Mouse (Mus musculus): ENCODE measurements around the gene Uimc1. TPM values are rescaled to one million over a fixed set of nuclear protein-coding genes. Genes with fewer than 3 reads are reported as not detected.

Uimc1 gene
- total and polyA plus RNA-seq, 3 experiments, result 32.5 to 143 TPM; not detected in 1

GRCm38 (mm10) chr13:55014451-55014850 is 85.6 kb downstream of the Uimc1 start (continued):
- TF ChIP-seq BHLHE40 (IDR thresholded peaks at IDR 0.05; ENCODE audit: borderline replicate concordance, low read depth, low read length), result no peak

- Histone ChIP-seq H3K4me1 (ENCODE audit: control insufficient read depth in 1 of 2, insufficient read depth in 2 of 2, low read length in 2 of 2) (no peaks in the 10 kb centered on the region), H3K36me3 (ENCODE audit: control insufficient read depth in 1 of 2, insufficient read depth in 2 of 2, low read length in 2 of 2) (no peaks in the 10 kb centered on the region), H3K9me3 (replicated peaks; ENCODE audit: insufficient read depth, low read length) (no peaks in the 10 kb centered on the region), H3K9ac (ENCODE audit: control insufficient read depth, low read depth, low read length, poor library complexity, severe bottlenecking) (no peak overlapping the region), H3K79me2 (ENCODE audit: control insufficient read depth, insufficient read depth, low read length, poor library complexity) (no peaks in the 10 kb centered on the region), H3K4me3 (ENCODE audit: control insufficient read depth in 1 of 2, insufficient read depth in 1 of 2, low read depth in 2 of 2, low read length in 2 of 2) (no peak overlapping the region), H3K27me3 (ENCODE audit: control insufficient read depth in 1 of 2, insufficient read depth in 2 of 2, low read length in 2 of 2) (no peaks in the 10 kb centered on the region), H3K27ac (ENCODE audit: control insufficient read depth, low read depth, low read length) (no peak overlapping the region)
- no peak for TF ChIP-seq UBTF (IDR thresholded peaks at IDR 0.05; ENCODE audit: borderline replicate concordance, insufficient read depth, low read depth, low read length)
- TF ChIP-seq USF1 (IDR thresholded peaks at IDR 0.05; ENCODE audit: low read depth, low read length), result no peak
- TF ChIP-seq ZC3H11A (IDR thresholded peaks at IDR 0.05; ENCODE audit: low read depth, low read length), result no peak
- no peak for TF ChIP-seq MYB (IDR thresholded peaks at IDR 0.05; ENCODE audit: low read depth, low read length)
- TF ChIP-seq MAZ (IDR thresholded peaks at IDR 0.05; ENCODE audit: low read depth, low read length), result no peak
- TF ChIP-seq JUND (IDR thresholded peaks at IDR 0.05; ENCODE audit: low read depth, low read length), result no peak
- TF ChIP-seq ELF1 (IDR thresholded peaks at IDR 0.05; ENCODE audit: low read depth, low read length), result no peak
- TF ChIP-seq KAT2A (conservative IDR thresholded peaks at IDR 0.05; ENCODE audit: low read depth, low read length), result no peak
- TF ChIP-seq ZKSCAN1 (IDR thresholded peaks at IDR 0.05; ENCODE audit: low read depth, low read length), result no peak
- TF ChIP-seq SIN3A (IDR thresholded peaks at IDR 0.05; ENCODE audit: low read length), result no peak
- TF ChIP-seq POLR2AphosphoS5 (IDR thresholded peaks at IDR 0.05; ENCODE audit: borderline replicate concordance, low read depth, low read length), result no peak
- no peak for TF ChIP-seq CHD1 (IDR thresholded peaks at IDR 0.05; ENCODE audit: low read depth, low read length)
- no peak for TF ChIP-seq MXI1 (IDR thresholded peaks at IDR 0.05; ENCODE audit: low read depth, low read length)
- DNase-seq (ENCODE audit: low read depth, low spot score), result no peak
These were observed 86.3 kb downstream of the Uimc1 start for GRCm38 (mm10) chr13:55013702-55014344.

- H3K4me1 ChIP-seq (ENCODE audit: control insufficient read depth in 1 of 2, insufficient read depth in 2 of 2, low read length in 2 of 2), result no peaks in the 10 kb centered on the region
- H3K27me3 ChIP-seq (ENCODE audit: control insufficient read depth in 1 of 2, insufficient read depth in 2 of 2, low read length in 2 of 2), result no peaks in the 10 kb centered on the region
- no peak overlapping the region for H3K9ac ChIP-seq (ENCODE audit: control insufficient read depth, low read depth, low read length, poor library complexity, severe bottlenecking)
- H3K9me3 ChIP-seq (replicated peaks; ENCODE audit: insufficient read depth, low read length), result no peaks in the 10 kb centered on the region
- no peaks in the 10 kb centered on the region for H3K79me2 ChIP-seq (ENCODE audit: control insufficient read depth, insufficient read depth, low read length, poor library complexity)
- no peak for DNase-seq (ENCODE audit: low read depth, low spot score)
- no peak overlapping the region for H3K4me3 ChIP-seq (ENCODE audit: control insufficient read depth in 1 of 2, insufficient read depth in 1 of 2, low read depth in 2 of 2, low read length in 2 of 2)
- H3K36me3 ChIP-seq (ENCODE audit: control insufficient read depth in 1 of 2, insufficient read depth in 2 of 2, low read length in 2 of 2), result no peaks in the 10 kb centered on the region
- TF ChIP-seq RCOR1 (IDR thresholded peaks at IDR 0.05; ENCODE audit: low read depth, low read length) (no peak), USF2 (IDR thresholded peaks at IDR 0.05; ENCODE audit: borderline replicate concordance in 1 of 2, insufficient read depth in 1 of 2, low read depth in 1 of 2, low read length in 2 of 2) (no peak), MYB (IDR thresholded peaks at IDR 0.05; ENCODE audit: low read depth, low read length) (no peak), E2F4 (IDR thresholded peaks at IDR 0.05; ENCODE audit: borderline replicate concordance, low read depth, low read length) (no peak), GATA1 (IDR thresholded peaks at IDR 0.05; ENCODE audit: low read depth, low read length) (no peak), MYC (IDR thresholded peaks at IDR 0.05; ENCODE audit: low read depth, low read length) (no peak), GABPA (IDR thresholded peaks at IDR 0.05; ENCODE audit: low read depth, low read length) (no peak), NRF1 (IDR thresholded peaks at IDR 0.05; ENCODE audit: insufficient read depth, low read depth, low read length, poor library complexity, severe bottlenecking) (no peak), MXI1 (IDR thresholded peaks at IDR 0.05; ENCODE audit: low read depth, low read length) (no peak), BHLHE40 (IDR thresholded peaks at IDR 0.05; ENCODE audit: borderline replicate concordance, low read depth, low read length) (no peak), ZKSCAN1 (IDR thresholded peaks at IDR 0.05; ENCODE audit: low read depth, low read length) (no peak), JUND (IDR thresholded peaks at IDR 0.05; ENCODE audit: low read depth, low read length) (no peak), ETS1 (IDR thresholded peaks at IDR 0.05; ENCODE audit: low read depth, low read length) (no peak), RAD21 (IDR thresholded peaks at IDR 0.05; ENCODE audit: low read depth, low read length) (no peak), TAL1 (IDR thresholded peaks at IDR 0.05; ENCODE audit: low read length) (no peak), TCF12 (IDR thresholded peaks at IDR 0.05; ENCODE audit: low read depth, low read length) (no peak), POLR2AphosphoS5 (IDR thresholded peaks at IDR 0.05; ENCODE audit: borderline replicate concordance, low read depth, low read length) (no peak), TBP (IDR thresholded peaks at IDR 0.05; ENCODE audit: low read depth, low read length) (no peak), CHD2 (IDR thresholded peaks at IDR 0.05; ENCODE audit: low read length) (no peak)
- H3K27ac ChIP-seq (ENCODE audit: control insufficient read depth, low read depth, low read length), result no peak overlapping the region
These were observed 88.1 kb downstream of the Uimc1 start for GRCm38 (mm10) chr13:55011981-55012478.
